Mouse (Mus musculus) left cerebral cortex, adult 11 months (tissue): Measurements from ENCODE around the gene Ddr1.

Experiments used
- DNase-seq: peaks from one replicate; pipeline ENCODE4 v3.0.0; 2022; ENCODE audit warnings: low spot score

Ddr1 gene

GRCm38 (mm10) chr17:35721676-35722075 is 17.3 kb upstream of the Ddr1 start:
- no peak for DNase-seq

- DNase-seq: no peak
Measured at GRCm38 (mm10) chr17:35720340-35720727, 15.9 kb upstream of the Ddr1 start.

GRCm38 (mm10) chr17:35719616-35720339 is 15.4 kb upstream of the Ddr1 start:
- DNase-seq: no peak

GRCm38 (mm10) chr17:35717080-35717479 is 12.7 kb upstream of the Ddr1 start:
- no peak for DNase-seq

DNA sequence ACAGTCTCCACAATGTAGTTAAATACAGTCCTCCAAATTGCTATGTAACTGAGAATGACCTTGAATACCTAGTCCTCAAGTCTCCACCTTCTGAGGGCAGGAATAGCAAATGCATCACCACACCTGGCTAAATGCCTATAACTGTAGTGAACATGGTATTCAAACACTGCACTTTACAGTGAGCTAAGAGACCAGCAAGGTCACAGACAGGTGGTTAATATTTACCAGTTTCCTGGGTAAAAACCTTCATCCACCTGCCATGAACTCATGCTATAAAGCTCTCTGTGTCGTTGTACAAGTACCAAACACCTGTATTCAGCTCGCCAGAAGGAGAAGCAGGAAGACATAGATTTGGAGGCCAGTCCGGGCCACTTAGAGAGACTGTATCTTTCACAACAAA is 11.7 kb upstream of the Ddr1 start:
- DNase-seq: no peak

- DNase-seq: no peak
Measured at GRCm38 (mm10) chr17:35710705-35711347, 6.4 kb upstream of the Ddr1 start.

- no peak for DNase-seq
Measured at GRCm38 (mm10) chr17:35708611-35709010, 4.2 kb upstream of the Ddr1 start.

GRCm38 (mm10) chr17:35707929-35708328 is 3.5 kb upstream of the Ddr1 start:
- DNase-seq: no peak

DNA sequence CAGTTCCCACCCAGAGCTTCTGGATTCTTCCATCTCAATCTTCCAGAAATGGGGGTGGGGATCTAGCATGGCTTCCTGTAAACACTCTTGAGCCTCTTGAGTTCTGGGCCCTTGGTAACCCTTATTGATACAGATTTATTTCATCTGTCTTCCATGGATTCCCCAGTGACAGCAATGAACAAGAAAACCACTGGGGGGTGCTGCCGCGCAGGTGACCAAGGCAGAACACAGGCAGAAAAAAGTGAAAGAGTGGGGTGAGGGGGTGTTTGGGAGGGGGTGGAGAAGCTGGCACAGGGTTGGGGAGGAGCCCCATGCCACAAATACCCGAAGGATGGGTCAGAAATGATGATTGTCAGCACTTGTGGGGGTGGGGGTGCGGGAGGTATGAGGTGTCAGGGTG is 1.4 kb upstream of the Ddr1 start:
- DNase-seq: no peak

DNA sequence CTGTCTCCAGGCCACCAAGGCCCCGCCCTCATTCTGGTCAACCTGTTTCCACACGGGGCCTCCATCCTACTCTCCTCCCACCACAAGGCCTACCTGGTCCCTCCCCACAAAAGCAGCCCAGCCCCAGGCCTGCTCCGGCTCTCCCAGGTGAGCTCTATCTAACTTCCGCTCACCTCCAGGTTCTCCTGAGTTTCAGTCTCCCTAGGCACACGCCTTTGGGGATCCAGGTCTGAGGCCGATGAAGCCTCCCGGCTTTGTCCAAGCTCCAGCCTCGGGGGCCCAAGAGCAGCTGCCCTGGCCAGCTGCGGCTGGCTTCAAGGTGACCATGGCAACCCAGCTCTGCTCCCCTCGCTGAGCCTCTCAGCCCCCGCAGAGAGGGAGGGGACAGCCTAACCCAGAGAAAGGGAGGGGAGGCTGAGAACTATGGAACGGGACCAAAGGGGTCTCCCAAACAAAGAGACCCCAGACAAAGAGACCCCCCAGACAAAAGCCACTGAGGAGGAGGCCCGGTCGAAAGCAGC is 610 bp downstream of the Ddr1 start:
- DNase-seq: no peak

GRCm38 (mm10) chr17:35703065-35703464 is 1.4 kb downstream of the Ddr1 start:
- no peak for DNase-seq

- DNase-seq: no peak
Measured at GRCm38 (mm10) chr17:35702605-35703004, 1.8 kb downstream of the Ddr1 start.

GRCm38 (mm10) chr17:35701978-35702461 is 2.4 kb downstream of the Ddr1 start:
- DNase-seq: no peak

DNA sequence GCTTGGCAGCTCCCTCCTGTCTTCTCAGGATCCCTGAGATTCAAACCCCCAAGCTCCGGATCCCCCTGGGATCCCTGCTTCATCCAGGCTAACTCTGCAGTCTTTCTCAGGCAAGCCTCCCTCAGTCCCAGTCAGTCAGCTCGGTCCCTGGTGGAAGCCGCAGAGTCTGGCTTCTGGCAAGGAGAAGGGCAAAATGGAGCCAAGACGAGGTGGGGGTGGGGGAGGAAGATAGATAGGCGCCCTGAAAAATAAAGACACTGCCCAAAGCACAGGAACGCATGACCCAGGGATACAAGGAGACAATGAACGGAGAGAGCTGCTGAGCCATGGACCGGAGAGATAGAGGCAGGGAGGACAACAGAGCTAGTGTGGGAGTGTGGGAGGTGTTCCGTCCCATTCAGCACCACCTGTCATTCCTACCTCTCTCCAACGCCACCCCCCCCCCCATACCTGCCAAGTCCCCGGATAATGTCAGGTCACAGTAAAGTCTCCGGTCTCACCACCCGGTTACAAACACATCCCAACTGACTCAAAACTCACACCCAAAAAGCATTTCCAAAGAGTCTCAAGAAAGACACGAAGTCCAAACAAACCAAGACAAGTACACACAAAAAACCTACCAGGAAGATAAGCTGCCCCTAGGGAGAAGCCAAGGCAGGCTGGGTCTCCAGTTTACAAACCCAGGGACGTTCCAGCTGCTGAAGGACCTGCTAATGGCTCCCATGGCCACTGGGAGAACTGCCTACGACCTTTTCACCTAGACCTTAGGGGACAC is 3.0 kb downstream of the Ddr1 start:
- no peak for DNase-seq

- peak; percentile 70 for DNase-seq
Measured at GRCm38 (mm10) chr17:35700371-35700961, 4.0 kb downstream of the Ddr1 start.

DNA sequence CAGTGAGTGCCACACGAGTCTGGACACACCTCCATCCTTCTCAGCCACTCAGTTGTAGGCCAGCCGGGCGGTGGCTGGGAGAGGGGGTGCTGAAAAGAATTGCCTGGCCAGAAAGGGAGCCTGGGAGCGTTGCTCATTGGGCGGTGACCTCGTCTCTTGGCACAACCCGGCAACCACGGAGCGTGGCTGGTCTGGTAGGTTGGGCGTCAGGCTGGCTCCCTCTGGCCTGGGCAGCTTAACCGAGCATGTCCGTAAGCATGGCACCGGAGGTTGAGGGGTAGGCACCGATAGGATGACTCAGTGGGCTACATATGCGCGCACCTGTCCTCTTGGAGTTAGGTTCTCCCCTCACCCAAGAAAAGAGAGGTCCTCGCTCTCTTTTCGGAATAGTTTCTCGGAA is 4.5 kb downstream of the Ddr1 start:
- DNase-seq: peak; percentile 67

DNA sequence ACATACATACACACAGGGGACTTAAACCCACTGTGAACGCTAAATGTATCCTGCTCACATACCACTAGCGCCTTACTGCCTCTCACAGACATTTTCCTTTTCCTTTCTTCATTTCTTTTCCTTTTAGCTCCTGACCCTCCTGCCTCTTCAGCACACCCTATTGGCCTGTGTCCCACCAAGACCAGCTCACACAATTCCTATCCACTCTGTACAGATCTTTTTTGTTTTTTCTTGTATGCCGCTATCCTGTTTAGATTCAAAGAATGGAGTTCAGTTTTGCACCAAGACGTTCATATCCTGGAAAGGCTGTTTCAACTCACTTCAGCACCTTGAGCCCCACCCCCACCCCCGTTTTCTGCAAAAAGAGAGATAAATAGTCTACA is 5.9 kb downstream of the Ddr1 start:
- no peak for DNase-seq

- peak; percentile 68 for DNase-seq
Measured at GRCm38 (mm10) chr17:35697759-35698500, 6.5 kb downstream of the Ddr1 start.

GRCm38 (mm10) chr17:35697429-35697758 is 7.0 kb downstream of the Ddr1 start:
- DNase-seq: no peak

DNA sequence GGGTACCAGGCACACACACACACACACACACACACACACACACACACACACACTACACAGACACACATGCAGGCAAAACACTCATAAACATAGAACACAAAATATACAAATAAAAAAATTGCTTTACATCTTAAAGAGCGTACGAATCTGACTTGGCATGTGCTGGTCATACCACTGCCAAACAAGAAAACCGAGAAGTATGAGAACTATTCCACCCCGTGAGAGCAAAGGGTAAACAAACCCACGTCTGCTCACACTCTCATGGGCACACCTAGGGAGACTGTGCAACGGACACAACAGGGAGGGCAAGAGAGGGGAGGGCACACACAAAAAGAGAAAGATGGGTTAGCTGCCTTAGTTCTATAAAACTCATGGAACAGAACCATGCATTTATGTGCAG is 7.7 kb downstream of the Ddr1 start:
- no peak for DNase-seq

DNA sequence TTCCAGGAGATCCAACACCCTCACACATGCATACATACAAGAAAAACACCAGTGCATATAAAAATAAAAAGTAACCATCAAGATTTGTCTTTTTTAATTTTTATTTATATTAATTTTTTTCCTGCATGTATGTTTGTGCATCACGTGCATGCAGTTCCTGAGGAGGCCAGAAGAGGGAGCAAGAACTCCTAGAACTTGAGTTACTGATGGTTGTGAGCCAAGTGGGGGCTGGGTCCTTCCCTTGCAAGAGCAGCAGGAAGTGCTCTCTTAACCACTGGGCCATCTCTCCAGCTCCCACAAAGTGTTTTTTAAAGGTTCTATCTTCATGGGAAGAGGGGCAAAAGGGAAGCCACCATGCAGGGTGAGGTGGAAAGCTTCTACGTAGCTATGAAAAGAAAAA is 9.1 kb downstream of the Ddr1 start:
- no peak for DNase-seq

GRCm38 (mm10) chr17:35693906-35694305 is 10.5 kb downstream of the Ddr1 start:
- no peak for DNase-seq
